In genomic region chr13:119631482-119632155, GRCm38 (mm10) we compare ENCODE assay signal across 9 mouse cellular contexts. TPM values are rescaled to one million over a fixed set of nuclear protein-coding genes. Genes with fewer than 3 reads are reported as not detected.
DNase-seq lines count a peak whose midpoint lies in the region; ATAC-seq and TF ChIP-seq lines count a peak whose summit lies in the region.
"Had no signal": no experiment of that assay in that cellular context is flagged by ENCODE, and none has a peak within 500 bp of the region (broad histone marks: within the 10 kb centered on the region; RNA-seq: fewer than 3 reads in every experiment).

No protein-coding gene starts in this region.

- H3K27me3 ChIP-seq in forebrain, embryonic 10.5 days (ENCODE audit: poor library complexity, severe bottlenecking): peaks cover 5% of the 10 kb centered on the region
- H3K27me3 ChIP-seq in heart, embryonic 14.5 days (ENCODE audit: control insufficient read depth, insufficient read depth, low read length): no peaks in the 10 kb centered on the region
- H3K27me3 ChIP-seq in kidney, postnatal 0 days (ENCODE audit: insufficient read depth, low read length): no peaks in the 10 kb centered on the region
- no peaks in the 10 kb centered on the region for H3K27me3 ChIP-seq in liver, adult 2 months (ENCODE audit: control insufficient read depth, insufficient read depth, low read length)
- H3K27me3 ChIP-seq in splenic B cell, adult 2 months (ENCODE audit: control insufficient read depth, insufficient read depth, low read length, poor library complexity, severe bottlenecking): no peaks in the 10 kb centered on the region

- peak overlapping the region; percentile 62 for H3K9ac ChIP-seq in heart, embryonic 14.5 days (ENCODE audit: low read length)
- H3K9ac ChIP-seq in kidney, postnatal 0 days (ENCODE audit: low read depth, low read length): no peak overlapping the region
- peak overlapping the region; percentile 93 for H3K9ac ChIP-seq in liver, adult 2 months (ENCODE audit: low read depth, low read length)

- peak; percentile 79 for ATAC-seq in heart, embryonic 14.5 days (ENCODE audit: insufficient number of reproducible peaks, insufficient read depth, low FRiP score, low read depth)
- peak; percentile 96 for ATAC-seq in kidney, postnatal 0 days (replicated peaks; ENCODE audit: low FRiP score, low read depth)
- ATAC-seq in monocyte, adult 5-6 weeks (replicated peaks; ENCODE audit: insufficient number of reproducible peaks, low FRiP score, low TSS enrichment, poor library complexity, severe bottlenecking): peak; percentile 99

- H3K27ac ChIP-seq in forebrain, embryonic 10.5 days: peak overlapping the region; percentile 85
- H3K27ac ChIP-seq in heart, embryonic 14.5 days (replicated peaks in 1 of 2; ENCODE audit: control insufficient read depth in 1 of 2, insufficient read depth in 1 of 2, low read depth in 2 of 2, low read length in 2 of 2): no peak overlapping the region
- no peak overlapping the region for H3K27ac ChIP-seq in kidney, postnatal 0 days
- H3K27ac ChIP-seq in liver, adult 2 months (replicated peaks; ENCODE audit: insufficient read depth, low read depth, low read length): no peak overlapping the region

- peak; percentile 96 for DNase-seq in CD4-positive, CD25-positive, alpha-beta regulatory T cell, adult 2 months (ENCODE audit: low read depth, low spot score)
- peak; percentile 77 for DNase-seq in c-Kit-positive CD71-positive TER-119-negative erythroid progenitor cells, embryonic 14.5 days (ENCODE audit: low read depth)
- DNase-seq in forebrain, embryonic 10.5 days (ENCODE audit: extremely low spot score, low spot score): peak; percentile 88
- peak; percentile 95 for DNase-seq in kidney, postnatal 0 days (ENCODE audit: low spot score)
- DNase-seq in liver, adult 2 months (ENCODE audit: extremely low read depth, low read depth, low spot score): peak; percentile 74
- DNase-seq in splenic B cell, adult 2 months (ENCODE audit: low read depth, low spot score): peak; percentile 93

- no peak for TF ChIP-seq POLR2A in liver, adult 2 months (IDR thresholded peaks at IDR 0.05; ENCODE audit: extremely low read depth, insufficient read depth, low read length)

- peak overlapping the region; percentile 67 for H3K4me2 ChIP-seq in heart, embryonic 14.5 days (ENCODE audit: low read length)
- H3K4me2 ChIP-seq in kidney, postnatal 0 days (ENCODE audit: low read length): peak overlapping the region; percentile 62

- H3K4me1 ChIP-seq in forebrain, embryonic 10.5 days: no peaks in the 10 kb centered on the region
- H3K4me1 ChIP-seq in heart, embryonic 14.5 days (ENCODE audit: control insufficient read depth in 2 of 2, insufficient read depth in 2 of 2, low read length in 2 of 2): no peaks in the 10 kb centered on the region
- H3K4me1 ChIP-seq in kidney, postnatal 0 days (replicated peaks; ENCODE audit: insufficient read depth, low read length): no peaks in the 10 kb centered on the region
- H3K4me1 ChIP-seq in liver, adult 2 months (ENCODE audit: control insufficient read depth, insufficient read depth, low read length): no peaks in the 10 kb centered on the region

- H3K36me3 ChIP-seq in forebrain, embryonic 10.5 days (replicated peaks): no peaks in the 10 kb centered on the region
- no peaks in the 10 kb centered on the region for H3K36me3 ChIP-seq in heart, embryonic 14.5 days (ENCODE audit: control insufficient read depth, insufficient read depth, low read length)
- H3K36me3 ChIP-seq in kidney, postnatal 0 days (ENCODE audit: insufficient read depth, low read length): no peaks in the 10 kb centered on the region
- no peaks in the 10 kb centered on the region for H3K36me3 ChIP-seq in liver, adult 2 months (ENCODE audit: control insufficient read depth, insufficient read depth, low read length)
- H3K36me3 ChIP-seq in splenic B cell, adult 2 months (ENCODE audit: control insufficient read depth, insufficient read depth, low read length, poor library complexity, severe bottlenecking): no peaks in the 10 kb centered on the region
- H3K36me3 ChIP-seq: G1E had no signal

- WGBS in forebrain, embryonic 10.5 days: 3% methylated on average over 29 of the region's 33 CpGs
- WGBS in heart, embryonic 14.5 days: 2% methylated on average over 31 of the region's 33 CpGs
- 3% methylated on average over 25 of the region's 33 CpGs for WGBS in kidney, postnatal 0 days
- 9% methylated on average over 31 of the region's 33 CpGs for WGBS in liver, adult 2 months

- H3K9me3 ChIP-seq in forebrain, embryonic 10.5 days: no peaks in the 10 kb centered on the region
- no peaks in the 10 kb centered on the region for H3K9me3 ChIP-seq in heart, embryonic 14.5 days (ENCODE audit: control insufficient read depth, low read length)
- H3K9me3 ChIP-seq in kidney, postnatal 0 days (replicated peaks; ENCODE audit: low read length): no peaks in the 10 kb centered on the region

- H3K79me2 ChIP-seq in liver, adult 2 months (ENCODE audit: control insufficient read depth, insufficient read depth, low read length): no peaks in the 10 kb centered on the region

- H3K4me3 ChIP-seq in forebrain, embryonic 10.5 days: peak overlapping the region; percentile 60
- peak overlapping the region; percentile 52 to 54 for H3K4me3 ChIP-seq in heart, embryonic 14.5 days (ENCODE audit: control insufficient read depth in 1 of 2, insufficient read depth in 1 of 2, low read depth in 1 of 2, low read length in 2 of 2)
- H3K4me3 ChIP-seq in kidney, postnatal 0 days (replicated peaks; ENCODE audit: low read depth, low read length): peak overlapping the region; percentile 50
- H3K4me3 ChIP-seq in liver, adult 2 months (ENCODE audit: insufficient read depth, low read depth, low read length): peak overlapping the region; percentile 99

- no peak for TF ChIP-seq CTCF in kidney, postnatal 0 days (IDR thresholded peaks at IDR 0.05; ENCODE audit: low read depth)
- TF ChIP-seq CTCF in liver, adult 2 months (IDR thresholded peaks at IDR 0.05; ENCODE audit: low read depth, low read length): no peak

RNA-seq across cellular contexts. Expression of gene Ccl28, which starts 8.0 kb away (rescaled TPM):
- 0.06 and 0.19 TPM in 2 replicates for polyA plus RNA-seq in forebrain, embryonic 10.5 days (2016; fragmentation: Nextera tagmentation; extraction: Ambion mirVana)
- not detected in 2 replicates for polyA plus RNA-seq in heart, embryonic 14.5 days (2014; fragmentation: Nextera tagmentation; extraction: Ambion mirVana)
- 0.08 and 0.13 TPM in 2 replicates for polyA plus RNA-seq in kidney, postnatal 0 days (2015; fragmentation: Nextera tagmentation; extraction: Ambion mirVana)
- total RNA-seq in liver, adult 2 months (2014; rRNA removed): 0.18 and 0.20 TPM in 2 replicates
- not detected in 2 replicates for polyA plus RNA-seq in liver, adult 2 months (2012; rRNA removed)
- not detected in 3 replicates for total RNA-seq in monocyte, adult 5-6 weeks (2017)
- polyA plus RNA-seq: G1E had no signal

RNA-seq across cellular contexts. Expression of gene Hmgcs1, which starts 58.6 kb away (rescaled TPM):
- polyA plus RNA-seq in forebrain, embryonic 10.5 days (2016; fragmentation: Nextera tagmentation; extraction: Ambion mirVana): 340 and 341 TPM in 2 replicates
- 76.9 and 89.2 TPM in 2 replicates for polyA plus RNA-seq in heart, embryonic 14.5 days (2014; fragmentation: Nextera tagmentation; extraction: Ambion mirVana)
- polyA plus RNA-seq in kidney, postnatal 0 days (2015; fragmentation: Nextera tagmentation; extraction: Ambion mirVana): 153 and 180 TPM in 2 replicates
- 350 and 447 TPM in 2 replicates for total RNA-seq in liver, adult 2 months (2014; rRNA removed)
- 99.8 and 112 TPM in 2 replicates for polyA plus RNA-seq in liver, adult 2 months (2012; rRNA removed)
- total RNA-seq in monocyte, adult 5-6 weeks (2017): 42.9 to 60.0 TPM (median 53.2 TPM) in 3 replicates
